Mouse (Mus musculus): ENCODE measurements around the gene Ggt5. TPM values are rescaled to one million over a fixed set of nuclear protein-coding genes. Genes with fewer than 3 reads are reported as not detected.

Gene Ggt5
- polyA plus RNA-seq, 1 experiment from 2014 or later, result 0.91 TPM

DNA sequence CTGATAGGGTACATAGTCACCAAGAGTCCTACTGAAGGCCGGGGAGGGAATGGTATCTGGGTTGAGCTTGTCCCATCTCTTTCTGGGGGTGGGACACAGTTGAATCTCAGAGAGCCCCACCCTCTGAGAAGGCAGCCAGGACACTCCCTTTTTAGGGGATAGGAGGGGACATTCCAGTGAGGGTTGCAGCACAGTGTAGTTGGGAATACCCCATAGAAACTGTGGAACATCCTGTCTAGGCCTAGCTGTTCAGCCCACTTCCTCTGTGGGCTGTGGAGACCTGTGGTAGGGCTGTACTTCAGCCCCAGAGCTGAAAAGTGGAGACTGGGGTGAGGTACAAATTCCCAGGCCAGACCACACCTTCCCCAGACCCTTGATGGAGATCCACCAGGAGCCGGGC lies 53.8 kb downstream of the Ggt5 start:
- Histone ChIP-seq H3K9ac (no peak overlapping the region), H3K27me3 (no peaks in the 10 kb centered on the region), H3K27ac (no peak overlapping the region), H3K4me3 (no peak overlapping the region), H3K36me3 (peaks cover 8% of the 10 kb centered on the region; the same call in 1 of the 2 replicates), H3K4me1 (peaks cover 15% of the 10 kb centered on the region), H3K9me3 (no peaks in the 10 kb centered on the region), H3K4me2 (replicated peaks) (no peak overlapping the region)
- no peak for ATAC-seq (ENCODE audit: insufficient number of reproducible peaks, insufficient read depth, low FRiP score, low TSS enrichment)
- whole genome bisulfite sequencing, result 98% methylated on average over 2 of the region's 2 CpGs

DNA sequence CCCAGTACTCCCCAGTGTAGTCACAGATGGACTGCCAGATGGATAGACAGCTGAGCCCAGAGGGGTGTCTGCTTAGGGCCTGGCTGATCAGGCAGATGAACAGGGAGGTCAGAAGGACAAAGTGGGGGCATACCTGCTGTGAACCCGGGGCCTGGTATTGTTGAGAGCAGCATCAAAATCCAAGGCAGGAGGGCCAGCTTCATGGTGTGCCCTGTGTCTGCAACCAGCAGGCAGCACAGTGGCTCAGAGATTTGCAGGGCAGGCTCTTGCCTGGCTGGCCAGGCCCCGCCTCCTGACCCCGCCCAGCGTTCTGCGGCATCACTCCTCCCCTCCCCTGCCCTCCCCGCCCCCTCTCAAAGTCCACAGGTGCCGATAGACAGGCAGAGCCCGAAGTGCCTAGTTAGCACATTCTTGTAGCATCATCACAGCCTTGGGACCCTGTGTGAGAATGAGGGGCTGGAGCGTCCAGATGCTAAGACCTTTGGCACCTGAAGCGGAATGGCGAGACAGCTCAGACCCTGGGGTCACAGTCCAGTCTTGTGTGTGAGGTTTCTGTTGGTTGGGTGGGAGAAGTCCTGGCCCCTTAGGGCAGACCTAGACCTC lies 54.7 kb downstream of the Ggt5 start, which contains the start of gene Susd2:
Susd2 (minus strand) TSS at position 268 of the 603 bp plus-strand sequence.
- Histone ChIP-seq H3K27ac (no peak within 1 kb of the TSS; the same call in 1 of the 2 replicates), H3K4me3 (no peak within 1 kb of the TSS), H3K4me2 (replicated peaks) (peak within 1 kb of the TSS; percentile 39), H3K9ac (peak within 1 kb of the TSS; percentile 34), H3K36me3 (peaks cover 18% of the 10 kb centered on the region; the same call in 1 of the 2 replicates), H3K9me3 (no peaks in the 10 kb centered on the region), H3K27me3 (no peaks in the 10 kb centered on the region), H3K4me1 (peaks cover 15% of the 10 kb centered on the region)
- peak; percentile 42; the same call in 1 of the 2 replicates for ATAC-seq (ENCODE audit: insufficient number of reproducible peaks, insufficient read depth, low FRiP score, low TSS enrichment)
- 5% methylated on average over 11 of the region's 11 CpGs for WGBS

- 90% methylated on average over 8 of the region's 8 CpGs for WGBS
- Histone ChIP-seq H3K27ac (no peak overlapping the region), H3K27me3 (no peaks in the 10 kb centered on the region), H3K9me3 (no peaks in the 10 kb centered on the region), H3K4me2 (replicated peaks) (no peak overlapping the region), H3K36me3 (peaks cover 32% of the 10 kb centered on the region), H3K4me3 (no peak overlapping the region), H3K9ac (no peak overlapping the region), H3K4me1 (peaks cover 15% of the 10 kb centered on the region)
- ATAC-seq (ENCODE audit: insufficient number of reproducible peaks, insufficient read depth, low FRiP score, low TSS enrichment), result no peak
These were observed 56.5 kb downstream of the Ggt5 start for GRCm38 (mm10) chr10:75645616-75646015.

- Histone ChIP-seq H3K4me1 (peaks cover 15% of the 10 kb centered on the region), H3K4me2 (replicated peaks) (no peak overlapping the region), H3K27me3 (no peaks in the 10 kb centered on the region), H3K9ac (no peak overlapping the region), H3K4me3 (no peak overlapping the region), H3K36me3 (peaks cover 40% of the 10 kb centered on the region), H3K9me3 (no peaks in the 10 kb centered on the region), H3K27ac (no peak overlapping the region)
- WGBS, result 91% methylated on average over 6 of the region's 6 CpGs
- no peak for ATAC-seq (ENCODE audit: insufficient number of reproducible peaks, insufficient read depth, low FRiP score, low TSS enrichment)
These were observed 57.3 kb downstream of the Ggt5 start for GRCm38 (mm10) chr10:75646406-75646805.

DNA sequence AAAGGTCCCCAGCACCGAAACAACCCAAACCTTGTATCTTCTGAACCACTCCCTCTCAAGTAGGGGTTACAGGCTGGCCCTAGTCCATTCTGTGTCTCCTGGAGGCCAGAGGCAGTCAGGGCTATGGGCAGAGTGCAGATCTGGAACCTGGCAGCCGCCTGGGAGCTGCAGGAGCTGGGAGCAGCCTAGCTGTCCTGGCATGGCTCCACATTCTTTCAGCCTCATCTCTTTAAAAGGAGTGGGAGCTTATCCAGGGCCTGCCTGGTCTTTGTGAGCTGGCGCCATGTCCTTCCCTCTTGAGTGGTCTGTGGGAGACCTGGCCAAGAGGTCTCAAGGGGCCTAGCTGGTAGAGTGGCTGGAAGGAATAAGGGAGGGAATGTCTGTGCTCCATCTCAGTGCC lies 58.2 kb downstream of the Ggt5 start:
- Histone ChIP-seq H3K4me2 (replicated peaks) (no peak overlapping the region), H3K9me3 (no peaks in the 10 kb centered on the region), H3K4me1 (peaks cover 15% of the 10 kb centered on the region), H3K9ac (no peak overlapping the region), H3K4me3 (no peak overlapping the region), H3K36me3 (peaks cover 50% of the 10 kb centered on the region), H3K27ac (no peak overlapping the region; the same call in 1 of the 2 replicates), H3K27me3 (no peaks in the 10 kb centered on the region)
- 84% methylated on average over 3 of the region's 3 CpGs for WGBS
- no peak for ATAC-seq (ENCODE audit: insufficient number of reproducible peaks, insufficient read depth, low FRiP score, low TSS enrichment)

- no peak for ATAC-seq (ENCODE audit: insufficient number of reproducible peaks, insufficient read depth, low FRiP score, low TSS enrichment)
- Histone ChIP-seq H3K4me3 (no peak overlapping the region), H3K9me3 (no peaks in the 10 kb centered on the region), H3K4me2 (replicated peaks) (no peak overlapping the region), H3K36me3 (peaks cover 57% of the 10 kb centered on the region), H3K27ac (no peak overlapping the region), H3K27me3 (no peaks in the 10 kb centered on the region), H3K4me1 (peaks cover 11% of the 10 kb centered on the region), H3K9ac (no peak overlapping the region)
- 91% methylated on average over 6 of the region's 6 CpGs for WGBS
These were observed 59.0 kb downstream of the Ggt5 start for GRCm38 (mm10) chr10:75648091-75648490.

DNA sequence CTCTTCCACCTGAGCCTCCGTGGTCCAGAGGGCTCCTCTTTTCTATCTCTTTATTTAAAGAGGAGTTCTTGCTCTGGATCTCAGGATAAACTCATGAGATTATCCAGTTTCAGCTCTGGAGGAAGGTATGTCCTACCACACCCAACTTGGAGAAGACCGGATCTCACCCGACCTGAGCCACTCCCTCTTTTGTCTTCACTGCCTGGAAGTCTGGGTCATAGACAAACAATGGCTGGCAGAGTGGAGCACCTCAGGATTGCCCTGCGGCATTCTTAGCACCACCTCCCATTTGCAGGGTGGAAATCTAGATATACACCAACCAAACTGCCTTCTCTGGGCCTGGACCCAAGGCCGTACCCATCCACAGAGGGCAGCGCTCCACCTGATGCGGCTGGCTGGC lies 59.9 kb downstream of the Ggt5 start:
- no peaks in the 10 kb centered on the region for H3K9me3 ChIP-seq
- ATAC-seq (ENCODE audit: insufficient number of reproducible peaks, insufficient read depth, low FRiP score, low TSS enrichment), result no peak
- WGBS, result 87% methylated on average over 7 of the region's 7 CpGs
- H3K4me2 ChIP-seq (replicated peaks), result no peak overlapping the region
- H3K4me3 ChIP-seq, result no peak overlapping the region
- no peak overlapping the region for H3K9ac ChIP-seq
- peaks cover 66% of the 10 kb centered on the region for H3K36me3 ChIP-seq
- peaks cover 2% of the 10 kb centered on the region for H3K4me1 ChIP-seq
- H3K27me3 ChIP-seq, result no peaks in the 10 kb centered on the region
- H3K27ac ChIP-seq, result no peak overlapping the region

- Histone ChIP-seq H3K27ac (no peak overlapping the region), H3K9ac (no peak overlapping the region), H3K4me1 (no peaks in the 10 kb centered on the region), H3K36me3 (peaks cover 69% of the 10 kb centered on the region), H3K4me2 (replicated peaks) (no peak overlapping the region), H3K4me3 (no peak overlapping the region), H3K9me3 (no peaks in the 10 kb centered on the region), H3K27me3 (no peaks in the 10 kb centered on the region)
- 94% methylated on average over 4 of the region's 4 CpGs for WGBS
- ATAC-seq (ENCODE audit: insufficient number of reproducible peaks, insufficient read depth, low FRiP score, low TSS enrichment), result no peak
These were observed 60.4 kb downstream of the Ggt5 start for GRCm38 (mm10) chr10:75649406-75649995.

GRCm38 (mm10) chr10:75650306-75650902 lies 61.3 kb downstream of the Ggt5 start:
- Histone ChIP-seq H3K4me3 (no peak overlapping the region), H3K27ac (no peak overlapping the region), H3K9me3 (no peaks in the 10 kb centered on the region), H3K9ac (no peak overlapping the region), H3K4me2 (replicated peaks) (no peak overlapping the region), H3K4me1 (no peaks in the 10 kb centered on the region), H3K27me3 (no peaks in the 10 kb centered on the region), H3K36me3 (peaks cover 71% of the 10 kb centered on the region)
- ATAC-seq (ENCODE audit: insufficient number of reproducible peaks, insufficient read depth, low FRiP score, low TSS enrichment), result no peak
- WGBS, result 94% methylated on average over 6 of the region's 6 CpGs

DNA sequence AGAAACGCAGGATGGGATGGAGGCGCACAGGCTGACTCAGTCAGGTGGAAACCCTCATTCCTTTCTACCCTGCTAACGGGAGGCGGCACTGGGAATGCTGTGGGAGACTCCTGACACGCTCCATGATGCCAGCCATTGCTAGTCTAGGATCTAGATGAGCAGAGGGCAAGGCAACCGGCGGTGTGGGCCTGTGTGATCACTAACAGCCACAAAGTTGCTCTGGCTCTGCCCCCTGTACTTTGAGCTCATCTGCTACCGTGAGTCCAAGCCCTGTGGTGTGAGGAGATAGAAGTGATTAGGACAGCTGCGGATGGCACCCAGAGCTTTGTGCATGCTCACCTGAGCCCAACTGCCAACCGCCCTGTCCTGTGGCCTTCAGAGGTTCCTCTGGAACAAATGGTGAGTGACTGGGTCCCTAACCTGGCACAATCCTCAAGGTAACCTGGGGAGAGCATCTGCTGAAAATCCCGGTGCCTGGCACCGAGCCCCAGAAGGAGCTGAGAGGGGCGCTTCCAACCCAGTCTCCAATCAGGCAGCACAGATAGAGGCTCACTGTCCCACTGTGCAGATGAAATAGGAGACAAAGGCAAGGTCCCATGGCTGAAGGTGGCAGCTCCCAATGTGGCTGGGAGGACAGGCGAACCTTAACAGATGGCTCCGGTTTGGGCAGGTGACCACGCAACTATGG lies 62.4 kb downstream of the Ggt5 start:
- H3K9me3 ChIP-seq, result no peaks in the 10 kb centered on the region
- no peaks in the 10 kb centered on the region for H3K27me3 ChIP-seq
- no peak overlapping the region for H3K4me3 ChIP-seq
- H3K4me1 ChIP-seq, result no peaks in the 10 kb centered on the region
- H3K9ac ChIP-seq, result no peak overlapping the region
- no peak overlapping the region for H3K27ac ChIP-seq
- H3K36me3 ChIP-seq, result peaks cover 81% of the 10 kb centered on the region
- WGBS, result 92% methylated on average over 16 of the region's 16 CpGs
- H3K4me2 ChIP-seq (replicated peaks), result no peak overlapping the region
- ATAC-seq (ENCODE audit: insufficient number of reproducible peaks, insufficient read depth, low FRiP score, low TSS enrichment), result no peak

- Histone ChIP-seq H3K4me1 (no peaks in the 10 kb centered on the region), H3K27me3 (no peaks in the 10 kb centered on the region), H3K9ac (no peak overlapping the region), H3K4me2 (replicated peaks) (no peak overlapping the region), H3K9me3 (no peaks in the 10 kb centered on the region), H3K27ac (no peak overlapping the region), H3K36me3 (peaks cover 88% of the 10 kb centered on the region), H3K4me3 (no peak overlapping the region)
- ATAC-seq (ENCODE audit: insufficient number of reproducible peaks, insufficient read depth, low FRiP score, low TSS enrichment), result no peak
- WGBS, result 92% methylated on average over 4 of the region's 4 CpGs
These were observed 64.9 kb downstream of the Ggt5 start for GRCm38 (mm10) chr10:75654053-75654452.

Data from embryonic facial prominence, embryonic 12.5 days (tissue).